Mouse (Mus musculus) bone marrow, adult 2 months (tissue): ENCODE data around the gene Atf5.

Experiments used
- CTCF ChIP-seq: fragments of 200-500 bp; IDR thresholded peaks from 2 replicates; pipeline ENCODE4 v1.5.1; 2011; ENCODE audit warnings: low read length, control low read depth; ENCODE audit not compliant: control insufficient read depth, insufficient read depth
- POLR2A ChIP-seq: fragments of 200-500 bp; IDR thresholded peaks from 2 replicates; pipeline ENCODE4 v1.6.1; 2011; ENCODE audit warnings: low read depth, mild to moderate bottlenecking, control low read depth, low read length, borderline replicate concordance; ENCODE audit not compliant: control insufficient read depth

GRCm38 (mm10) chr7:44810819-44811557 lies 5.5 kb downstream of the Atf5 start:
- TF ChIP-seq CTCF (no peak), POLR2A (no peak)
